Mouse (Mus musculus): ENCODE measurements at regions not wholly inside any gene's neighbourhood (a gene's known extent, or its start where the extent isn't known, plus 50 kb on each side); places are given as distances from the start of the nearest gene placed in this dataset.

DNA sequence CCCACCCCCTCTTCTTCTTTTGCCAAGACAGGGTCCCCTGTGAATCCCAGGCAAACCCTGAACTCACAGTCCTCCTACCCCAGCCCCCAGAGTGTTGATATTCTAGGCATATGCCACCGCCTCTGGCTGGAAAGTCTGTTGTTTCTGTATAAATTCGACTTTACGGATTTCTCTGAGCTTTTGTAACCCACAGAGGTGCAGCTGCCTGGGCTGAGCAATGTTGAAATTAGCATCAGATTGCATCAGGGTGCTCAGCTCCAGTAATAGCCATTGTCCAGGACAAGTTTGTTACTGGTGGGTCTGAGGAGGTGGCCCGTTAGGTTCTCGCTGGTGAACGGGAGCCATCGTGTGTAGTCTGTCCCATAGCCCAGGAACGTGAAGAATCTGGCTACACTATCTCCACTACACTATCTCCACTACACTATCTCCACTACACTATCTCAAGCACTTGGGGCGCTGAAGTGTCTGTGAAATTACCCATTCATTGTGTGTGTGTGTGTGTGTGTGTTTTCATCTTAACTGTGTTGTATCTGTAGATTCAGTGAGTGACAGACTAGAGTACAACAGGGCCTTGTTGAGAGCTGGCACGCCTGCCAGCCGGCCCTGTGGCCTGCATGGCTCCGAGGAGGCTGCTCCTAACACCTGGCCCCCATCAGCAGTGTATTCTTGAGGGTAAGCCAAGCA is 92.4 kb upstream of the Hnrnpk start:
- 78% methylated on average over 12 of the region's 12 CpGs for WGBS
- Histone ChIP-seq H3K4me2 (ENCODE audit: low read depth, low read length, severe bottlenecking) (no peak overlapping the region), H3K4me1 (replicated peaks; ENCODE audit: control insufficient read depth, insufficient read depth, low read length) (0 out of 2 replicates have a peak, but pooled peaks cover 2% of the 10 kb centered on the region), H3K27ac (ENCODE audit: low read depth, low read length) (no peak overlapping the region), H3K27me3 (ENCODE audit: control insufficient read depth, insufficient read depth, low read length) (no peaks in the 10 kb centered on the region), H3K9ac (ENCODE audit: low read length) (no peak overlapping the region), H3K36me3 (ENCODE audit: control insufficient read depth, insufficient read depth, low read length) (no peaks in the 10 kb centered on the region), H3K9me3 (ENCODE audit: control insufficient read depth, low read length) (no peaks in the 10 kb centered on the region), H3K4me3 (ENCODE audit: low read depth, low read length) (no peak overlapping the region)
- DNase-seq (ENCODE audit: low spot score) (no peak), ATAC-seq (replicated peaks; ENCODE audit: low FRiP score) (no peak)

DNA sequence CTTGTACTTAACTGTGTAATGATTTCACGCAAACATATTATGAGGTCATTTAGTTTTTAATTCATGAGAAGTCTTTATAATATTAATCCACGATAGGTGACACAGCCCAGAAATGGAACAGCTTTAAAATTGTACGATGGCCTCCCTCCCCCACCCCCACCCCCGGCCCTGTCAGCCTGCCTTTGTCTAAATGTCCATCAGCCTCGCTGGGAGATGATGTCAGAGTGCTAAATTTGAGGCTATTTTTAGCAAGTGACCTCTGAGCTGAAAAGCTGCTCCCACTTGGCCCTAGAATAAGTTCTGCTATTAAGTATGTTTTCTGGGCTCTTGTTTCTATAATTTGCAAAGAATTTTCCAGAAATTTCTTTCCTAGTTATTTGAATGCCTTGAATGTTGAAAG is 91.6 kb upstream of the Hnrnpk start:
- Histone ChIP-seq H3K27me3 (ENCODE audit: control insufficient read depth, insufficient read depth, low read length) (no peaks in the 10 kb centered on the region), H3K4me3 (ENCODE audit: low read depth, low read length) (no peak overlapping the region), H3K9ac (ENCODE audit: low read length) (no peak overlapping the region), H3K27ac (ENCODE audit: low read depth, low read length) (no peak overlapping the region), H3K4me1 (replicated peaks; ENCODE audit: control insufficient read depth, insufficient read depth, low read length) (0 out of 2 replicates have a peak, but pooled peaks cover 2% of the 10 kb centered on the region), H3K36me3 (ENCODE audit: control insufficient read depth, insufficient read depth, low read length) (no peaks in the 10 kb centered on the region), H3K4me2 (ENCODE audit: low read depth, low read length, severe bottlenecking) (no peak overlapping the region), H3K9me3 (ENCODE audit: control insufficient read depth, low read length) (no peaks in the 10 kb centered on the region)
- no peak for ATAC-seq (replicated peaks; ENCODE audit: low FRiP score)
- WGBS, result 53% methylated on average over 5 of the region's 5 CpGs
- DNase-seq (ENCODE audit: low spot score), result no peak

DNA sequence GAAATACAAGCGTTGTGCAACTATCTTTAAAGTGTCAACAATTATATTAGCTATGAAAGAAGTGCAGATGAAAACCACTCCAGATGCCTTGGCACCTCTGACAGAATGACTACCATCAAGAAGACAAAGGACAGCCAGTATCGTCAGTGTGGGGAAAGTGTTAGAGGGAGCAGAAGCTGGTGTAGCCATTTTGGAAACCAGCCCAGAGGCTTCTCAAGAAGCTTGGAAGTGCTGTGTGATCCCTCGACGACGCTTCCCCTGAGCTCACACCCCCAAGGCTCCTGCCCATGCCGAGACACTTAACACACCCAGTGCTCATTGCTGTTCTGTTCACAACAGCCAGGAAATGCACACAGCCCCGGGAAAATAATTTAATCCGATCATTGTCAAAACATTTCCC is 87.7 kb upstream of the Hnrnpk start:
- no peak overlapping the region for H3K9ac ChIP-seq (ENCODE audit: low read length)
- no peak overlapping the region for H3K4me2 ChIP-seq (ENCODE audit: low read depth, low read length, severe bottlenecking)
- no peaks in the 10 kb centered on the region for H3K27me3 ChIP-seq (ENCODE audit: control insufficient read depth, insufficient read depth, low read length)
- 0 out of 2 replicates have a peak, but pooled peaks cover 2% of the 10 kb centered on the region for H3K4me1 ChIP-seq (replicated peaks; ENCODE audit: control insufficient read depth, insufficient read depth, low read length)
- no peak overlapping the region for H3K27ac ChIP-seq (ENCODE audit: low read depth, low read length)
- ATAC-seq (replicated peaks; ENCODE audit: low FRiP score) (no peak), DNase-seq (ENCODE audit: low spot score) (no peak)
- H3K4me3 ChIP-seq (ENCODE audit: low read depth, low read length), result no peak overlapping the region
- WGBS, result 82% methylated on average over 8 of the region's 8 CpGs
- no peaks in the 10 kb centered on the region for H3K9me3 ChIP-seq (ENCODE audit: control insufficient read depth, low read length)
- no peaks in the 10 kb centered on the region for H3K36me3 ChIP-seq (ENCODE audit: control insufficient read depth, insufficient read depth, low read length)

DNA sequence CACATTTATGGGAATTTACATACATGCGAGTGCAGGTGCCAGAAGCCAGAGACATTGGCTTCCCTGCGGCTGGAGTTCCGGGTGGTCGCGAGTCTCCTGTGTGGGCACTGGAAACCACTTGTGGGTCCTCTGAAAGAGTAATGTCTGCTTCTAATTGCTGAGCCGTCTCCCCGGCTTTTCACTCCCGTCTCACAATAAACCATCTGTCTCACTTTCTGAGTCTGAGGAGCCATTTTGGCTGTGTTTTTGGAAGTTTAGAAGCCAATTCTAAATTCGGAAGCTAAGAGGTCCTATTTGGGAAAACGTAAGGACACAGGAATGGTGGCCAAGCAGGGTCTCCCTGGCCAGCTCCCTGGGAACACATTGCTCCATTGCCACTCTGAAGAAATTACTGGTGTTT is 81.9 kb upstream of the Hnrnpk start:
- Histone ChIP-seq H3K27me3 (ENCODE audit: control insufficient read depth, insufficient read depth, low read length) (no peaks in the 10 kb centered on the region), H3K4me1 (replicated peaks; ENCODE audit: control insufficient read depth, insufficient read depth, low read length) (no peaks in the 10 kb centered on the region), H3K9ac (ENCODE audit: low read length) (no peak overlapping the region), H3K4me2 (ENCODE audit: low read depth, low read length, severe bottlenecking) (no peak overlapping the region), H3K36me3 (ENCODE audit: control insufficient read depth, insufficient read depth, low read length) (no peaks in the 10 kb centered on the region), H3K27ac (ENCODE audit: low read depth, low read length) (no peak overlapping the region), H3K9me3 (ENCODE audit: control insufficient read depth, low read length) (no peaks in the 10 kb centered on the region), H3K4me3 (ENCODE audit: low read depth, low read length) (no peak overlapping the region)
- DNase-seq (ENCODE audit: low spot score), result no peak
- ATAC-seq (replicated peaks; ENCODE audit: low FRiP score), result no peak
- WGBS, result 81% methylated on average over 10 of the region's 10 CpGs

DNA sequence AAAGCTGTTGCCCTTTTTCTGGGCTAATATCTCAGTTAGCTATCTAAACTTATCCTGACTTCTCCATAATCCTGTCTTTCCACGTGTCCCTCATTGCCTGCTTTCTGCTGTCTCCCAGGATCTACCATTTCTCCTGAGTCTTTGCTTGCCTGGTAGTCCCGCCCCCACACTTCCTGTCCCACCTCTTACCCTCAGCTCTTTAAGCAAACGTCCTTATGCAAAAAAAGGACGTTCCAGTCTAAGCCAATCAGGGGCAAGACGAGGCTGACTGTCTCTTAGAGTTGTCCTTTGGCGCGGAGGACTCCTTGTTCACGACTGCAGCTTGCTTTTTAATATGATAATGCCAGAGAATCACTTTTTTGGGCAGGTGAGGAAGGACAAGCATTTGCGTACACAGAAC is 79.6 kb upstream of the Hnrnpk start:
- no peaks in the 10 kb centered on the region for H3K27me3 ChIP-seq (ENCODE audit: control insufficient read depth, insufficient read depth, low read length)
- H3K4me3 ChIP-seq (ENCODE audit: low read depth, low read length), result no peak overlapping the region
- H3K9me3 ChIP-seq (ENCODE audit: control insufficient read depth, low read length), result no peaks in the 10 kb centered on the region
- 73% methylated on average over 9 of the region's 9 CpGs for WGBS
- no peak overlapping the region for H3K27ac ChIP-seq (ENCODE audit: low read depth, low read length)
- no peak overlapping the region for H3K9ac ChIP-seq (ENCODE audit: low read length)
- no peak for ATAC-seq (replicated peaks; ENCODE audit: low FRiP score)
- no peak overlapping the region for H3K4me2 ChIP-seq (ENCODE audit: low read depth, low read length, severe bottlenecking)
- no peaks in the 10 kb centered on the region for H3K36me3 ChIP-seq (ENCODE audit: control insufficient read depth, insufficient read depth, low read length)
- DNase-seq (ENCODE audit: low spot score), result no peak
- H3K4me1 ChIP-seq (replicated peaks; ENCODE audit: control insufficient read depth, insufficient read depth, low read length), result no peaks in the 10 kb centered on the region

DNA sequence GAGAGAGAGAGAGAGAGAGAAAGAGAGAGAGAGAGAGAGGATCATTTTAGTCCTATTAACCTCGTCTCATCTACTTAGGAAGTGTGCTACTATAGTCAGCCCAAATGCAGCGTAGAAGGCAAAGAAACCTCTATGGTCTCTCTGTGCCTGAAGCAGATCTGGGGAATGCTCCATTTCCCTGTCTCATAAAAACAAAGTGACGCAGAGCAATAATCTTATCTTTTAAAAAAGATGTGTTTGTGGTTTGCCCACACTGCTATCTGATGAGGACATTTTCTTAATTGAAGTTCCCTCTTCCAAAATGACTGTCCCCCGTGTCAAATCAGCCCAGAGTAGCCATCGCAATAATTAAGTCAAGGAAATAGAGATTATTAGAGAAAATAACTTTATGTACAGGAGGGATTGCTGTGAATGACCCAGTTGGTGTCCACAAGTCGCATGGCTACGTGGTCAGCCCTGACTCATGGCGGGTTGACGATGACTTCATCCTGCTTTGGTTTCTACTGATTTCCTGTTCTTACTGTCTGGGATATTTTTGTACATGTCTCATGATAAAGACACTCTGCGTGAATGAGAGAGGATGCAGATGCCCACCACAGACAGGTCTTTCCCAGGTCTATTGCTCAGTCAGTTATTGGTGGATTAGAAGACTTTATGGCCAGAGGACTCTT is 77.9 kb upstream of the Hnrnpk start:
- Histone ChIP-seq H3K4me2 (ENCODE audit: low read depth, low read length, severe bottlenecking) (no peak overlapping the region), H3K4me3 (ENCODE audit: low read depth, low read length) (no peak overlapping the region), H3K27ac (ENCODE audit: low read depth, low read length) (no peak overlapping the region), H3K27me3 (ENCODE audit: control insufficient read depth, insufficient read depth, low read length) (no peaks in the 10 kb centered on the region), H3K9ac (ENCODE audit: low read length) (no peak overlapping the region), H3K36me3 (ENCODE audit: control insufficient read depth, insufficient read depth, low read length) (no peaks in the 10 kb centered on the region), H3K9me3 (ENCODE audit: control insufficient read depth, low read length) (no peaks in the 10 kb centered on the region), H3K4me1 (replicated peaks; ENCODE audit: control insufficient read depth, insufficient read depth, low read length) (no peaks in the 10 kb centered on the region)
- ATAC-seq (replicated peaks; ENCODE audit: low FRiP score), result no peak
- 86% methylated on average over 10 of the region's 10 CpGs for WGBS
- DNase-seq (ENCODE audit: low spot score), result no peak

DNA sequence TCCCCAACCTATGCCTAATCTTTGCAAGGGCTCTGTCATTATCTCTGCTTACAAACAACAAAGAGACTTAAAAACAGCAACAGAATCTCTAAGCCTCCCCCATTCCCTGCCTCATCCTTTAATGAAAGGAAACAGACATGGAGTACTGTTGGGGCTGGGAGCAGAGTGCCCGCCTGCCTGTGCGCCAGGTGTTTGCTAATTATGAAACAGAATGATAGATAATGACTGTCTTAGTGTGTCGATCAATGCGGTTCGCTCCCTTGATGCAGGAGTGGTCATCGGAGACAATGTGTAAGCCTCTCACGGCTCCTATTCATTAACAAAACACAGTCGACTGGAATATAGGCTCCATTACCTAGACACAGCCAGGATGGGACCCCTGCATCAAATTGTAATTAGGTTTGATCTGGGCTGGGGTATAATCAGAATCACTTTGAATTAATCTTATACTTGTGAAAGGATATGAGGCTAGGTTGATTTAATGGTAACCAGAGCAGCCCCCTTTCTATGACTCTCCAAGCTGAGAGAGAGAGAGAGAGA is 77.3 kb upstream of the Hnrnpk start:
- no peak overlapping the region for H3K9ac ChIP-seq (ENCODE audit: low read length)
- DNase-seq (ENCODE audit: low spot score), result no peak
- H3K36me3 ChIP-seq (ENCODE audit: control insufficient read depth, insufficient read depth, low read length), result no peaks in the 10 kb centered on the region
- H3K9me3 ChIP-seq (ENCODE audit: control insufficient read depth, low read length), result no peaks in the 10 kb centered on the region
- no peaks in the 10 kb centered on the region for H3K4me1 ChIP-seq (replicated peaks; ENCODE audit: control insufficient read depth, insufficient read depth, low read length)
- H3K4me2 ChIP-seq (ENCODE audit: low read depth, low read length, severe bottlenecking), result no peak overlapping the region
- ATAC-seq (replicated peaks; ENCODE audit: low FRiP score), result no peak
- 67% methylated on average over 8 of the region's 8 CpGs for WGBS
- H3K27me3 ChIP-seq (ENCODE audit: control insufficient read depth, insufficient read depth, low read length), result no peaks in the 10 kb centered on the region
- H3K27ac ChIP-seq (ENCODE audit: low read depth, low read length), result no peak overlapping the region
- H3K4me3 ChIP-seq (ENCODE audit: low read depth, low read length), result no peak overlapping the region

DNA sequence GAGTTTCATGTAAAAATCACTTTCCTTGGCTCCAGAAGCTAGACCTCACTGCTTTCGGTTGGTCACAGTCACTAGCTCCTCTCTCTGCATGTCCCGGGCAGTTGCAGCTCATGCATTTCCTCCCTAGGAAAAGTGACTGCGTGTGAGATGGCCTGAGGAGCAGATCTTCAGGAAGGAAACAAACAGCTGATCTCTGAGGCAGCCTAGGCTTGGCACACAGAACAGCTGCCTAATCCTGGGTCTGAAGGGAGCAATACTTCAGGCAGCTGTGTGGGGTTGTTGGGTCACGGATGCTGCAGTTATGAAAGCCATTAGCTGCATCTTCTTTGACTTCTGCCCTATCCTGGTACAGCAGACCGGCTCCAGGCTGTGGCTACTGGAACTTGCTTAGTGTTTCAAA is 75.3 kb upstream of the Hnrnpk start:
- WGBS, result 86% methylated on average over 5 of the region's 5 CpGs
- no peaks in the 10 kb centered on the region for H3K27me3 ChIP-seq (ENCODE audit: control insufficient read depth, insufficient read depth, low read length)
- H3K4me3 ChIP-seq (ENCODE audit: low read depth, low read length), result no peak overlapping the region
- H3K27ac ChIP-seq (ENCODE audit: low read depth, low read length), result no peak overlapping the region
- H3K4me2 ChIP-seq (ENCODE audit: low read depth, low read length, severe bottlenecking), result no peak overlapping the region
- no peak for DNase-seq (ENCODE audit: low spot score)
- H3K36me3 ChIP-seq (ENCODE audit: control insufficient read depth, insufficient read depth, low read length), result no peaks in the 10 kb centered on the region
- H3K4me1 ChIP-seq (replicated peaks; ENCODE audit: control insufficient read depth, insufficient read depth, low read length), result no peaks in the 10 kb centered on the region
- no peak for ATAC-seq (replicated peaks; ENCODE audit: low FRiP score)
- H3K9ac ChIP-seq (ENCODE audit: low read length), result no peak overlapping the region
- no peaks in the 10 kb centered on the region for H3K9me3 ChIP-seq (ENCODE audit: control insufficient read depth, low read length)

DNA sequence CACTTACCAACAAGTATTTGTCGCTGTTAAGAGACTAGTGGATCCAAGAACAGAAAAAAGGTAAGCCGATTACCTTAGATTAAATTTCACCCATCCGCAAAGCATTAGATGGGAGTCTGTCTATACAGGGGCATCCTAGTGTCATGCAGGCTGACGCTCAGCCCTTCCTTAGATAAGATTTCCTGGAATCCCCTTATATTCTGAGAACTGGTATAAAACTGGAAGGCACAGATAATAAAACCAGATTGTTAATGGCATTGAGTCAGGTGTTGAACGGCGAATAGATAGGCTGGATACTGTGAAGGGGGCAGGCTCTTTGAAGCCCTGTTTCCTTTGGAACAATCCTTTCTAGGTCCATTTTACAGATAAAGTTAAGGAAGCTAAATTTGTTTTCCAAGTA is 74.1 kb upstream of the Hnrnpk start:
- H3K4me3 ChIP-seq (ENCODE audit: low read depth, low read length), result no peak overlapping the region
- no peaks in the 10 kb centered on the region for H3K9me3 ChIP-seq (ENCODE audit: control insufficient read depth, low read length)
- ATAC-seq (replicated peaks; ENCODE audit: low FRiP score) (no peak), DNase-seq (ENCODE audit: low spot score) (no peak)
- H3K4me1 ChIP-seq (replicated peaks; ENCODE audit: control insufficient read depth, insufficient read depth, low read length), result no peaks in the 10 kb centered on the region; the same call in 1 of the 2 replicates
- H3K27ac ChIP-seq (ENCODE audit: low read depth, low read length), result no peak overlapping the region
- no peak overlapping the region for H3K4me2 ChIP-seq (ENCODE audit: low read depth, low read length, severe bottlenecking)
- peaks cover 5% of the 10 kb centered on the region; the same call in 1 of the 2 replicates for H3K27me3 ChIP-seq (ENCODE audit: control insufficient read depth, insufficient read depth, low read length)
- H3K9ac ChIP-seq (ENCODE audit: low read length), result no peak overlapping the region
- no peaks in the 10 kb centered on the region for H3K36me3 ChIP-seq (ENCODE audit: control insufficient read depth, insufficient read depth, low read length)
- WGBS, result 91% methylated on average over 6 of the region's 6 CpGs

Data from forebrain, embryonic 11.5 days (tissue).